Mouse (Mus musculus): ENCODE measurements at regions not wholly inside any gene's neighbourhood (a gene's known extent, or its start where the extent isn't known, plus 50 kb on each side); places are given as distances from the start of the nearest gene placed in this dataset.
"Not testable (repeated sequence)": the region's sequence is repeated elsewhere in the genome, so short reads cannot be mapped to it uniquely, and the experiment has no call there.

DNA sequence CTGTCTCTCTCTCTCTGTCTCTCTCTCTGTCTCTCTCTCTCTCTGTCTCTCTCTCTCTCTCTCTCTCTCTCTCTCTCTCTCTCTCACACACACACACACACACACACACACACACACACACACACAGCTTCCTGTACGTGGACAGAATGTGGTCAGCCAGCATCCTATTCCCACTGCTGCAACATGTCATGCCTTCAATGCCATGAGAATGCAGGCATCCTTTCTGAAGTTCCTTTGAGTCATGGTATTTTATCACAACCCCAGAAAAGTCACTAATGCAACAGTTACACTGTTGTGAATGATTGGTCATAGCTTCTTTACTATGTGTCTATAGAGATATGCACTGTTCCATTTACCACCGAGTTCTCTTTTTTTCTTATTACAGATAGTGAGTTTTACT is 365.8 kb upstream of the Id2 start:
- 64% methylated on average over 2 of the region's 2 CpGs for WGBS
- H3K9ac ChIP-seq; H3K27me3 ChIP-seq; H3K36me3 ChIP-seq; H3K4me3 ChIP-seq; H3K27ac ChIP-seq; H3K9me3 ChIP-seq; ATAC-seq (ENCODE audit: borderline replicate concordance, extremely low read depth, low FRiP score, low TSS enrichment); H3K4me2 ChIP-seq; H3K4me1 ChIP-seq: not testable (repeated sequence)

DNA sequence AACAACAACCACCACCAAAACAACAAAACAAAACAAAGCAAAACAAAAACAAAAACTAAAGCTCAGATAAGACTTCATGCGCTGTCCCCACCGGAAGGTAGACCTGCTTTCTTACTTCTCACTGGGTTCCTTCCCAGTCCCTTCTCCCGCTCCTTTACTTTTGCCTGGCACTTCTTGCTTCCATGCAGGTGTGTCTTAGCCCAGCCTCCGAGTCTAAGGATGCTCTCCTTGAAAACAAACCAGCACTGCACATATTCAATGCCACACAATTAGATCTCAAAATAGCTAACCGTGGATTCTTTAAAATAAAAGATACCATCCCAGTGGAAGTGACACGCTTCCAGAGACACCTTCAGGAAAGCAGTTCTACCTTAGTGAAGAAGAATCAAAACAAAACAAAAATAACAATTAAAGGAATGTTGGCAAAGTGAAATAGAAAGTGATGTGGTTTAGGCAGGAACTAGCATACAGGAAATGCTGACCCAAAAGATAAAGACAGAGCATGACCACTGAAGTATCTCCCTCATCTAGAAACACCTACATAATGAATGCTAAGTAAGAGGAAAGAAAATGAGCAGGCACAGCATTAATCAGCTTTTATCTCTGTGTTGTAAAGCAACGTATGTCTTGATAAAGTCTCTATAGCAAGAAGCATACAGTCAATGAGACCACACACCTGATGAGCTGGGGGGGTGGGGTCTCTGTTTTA is 358.5 kb upstream of the Id2 start:
- Histone ChIP-seq H3K4me2 (no peak overlapping the region), H3K27ac (no peak overlapping the region), H3K9ac (no peak overlapping the region), H3K27me3 (no peaks in the 10 kb centered on the region), H3K36me3 (no peaks in the 10 kb centered on the region), H3K9me3 (no peaks in the 10 kb centered on the region), H3K4me3 (no peak overlapping the region), H3K4me1 (no peaks in the 10 kb centered on the region)
- ATAC-seq (ENCODE audit: borderline replicate concordance, extremely low read depth, low FRiP score, low TSS enrichment): no peak
- WGBS: 79% methylated on average over 7 of the region's 7 CpGs

DNA sequence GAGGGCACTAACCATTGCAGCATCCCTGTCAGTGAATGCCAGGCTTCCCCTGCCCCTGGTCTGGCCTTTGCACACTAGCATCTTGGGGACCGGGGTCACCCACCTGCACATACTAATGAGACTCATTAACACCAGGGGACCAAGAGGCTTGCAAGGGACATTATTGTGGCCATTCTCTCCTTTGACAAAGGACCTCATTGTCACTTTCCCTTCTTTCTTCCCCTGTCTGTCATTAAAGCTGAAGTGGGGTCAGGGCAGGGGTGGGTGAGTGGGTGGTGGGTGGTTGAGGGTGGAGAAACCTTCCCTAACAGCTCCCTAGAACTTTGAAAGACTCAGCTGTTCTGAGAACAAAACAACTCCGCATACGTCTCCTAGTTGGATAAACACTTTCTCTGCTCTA is 356.4 kb upstream of the Id2 start:
- H3K9me3 ChIP-seq: no peaks in the 10 kb centered on the region
- 56% methylated on average over 3 of the region's 3 CpGs for WGBS
- no peaks in the 10 kb centered on the region for H3K27me3 ChIP-seq
- no peaks in the 10 kb centered on the region for H3K36me3 ChIP-seq
- no peak overlapping the region for H3K9ac ChIP-seq
- H3K4me3 ChIP-seq: no peak overlapping the region
- no peaks in the 10 kb centered on the region for H3K4me1 ChIP-seq
- no peak overlapping the region for H3K4me2 ChIP-seq
- no peak overlapping the region for H3K27ac ChIP-seq
- ATAC-seq (ENCODE audit: borderline replicate concordance, extremely low read depth, low FRiP score, low TSS enrichment): no peak

DNA sequence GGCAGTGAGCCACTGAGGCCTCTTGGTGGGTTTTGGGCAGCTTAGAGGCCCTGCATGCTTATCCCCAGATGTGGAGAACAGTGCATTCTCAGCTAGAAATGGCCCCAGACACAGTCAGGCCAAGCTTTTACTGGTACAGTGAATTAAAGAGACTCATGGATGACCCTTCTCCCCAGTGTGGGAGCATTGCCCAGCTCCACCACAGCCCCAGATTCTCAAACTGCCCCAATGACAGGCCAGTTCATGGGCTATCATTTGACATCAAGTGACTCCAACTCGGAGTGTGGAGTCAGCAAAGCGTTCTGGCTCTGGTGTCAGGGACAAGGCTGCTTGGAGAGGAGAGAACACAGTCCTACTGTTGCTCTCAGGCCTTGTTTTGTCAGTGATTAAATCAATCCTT is 354.2 kb upstream of the Id2 start:
- Histone ChIP-seq H3K36me3 (no peaks in the 10 kb centered on the region), H3K4me1 (no peaks in the 10 kb centered on the region), H3K4me2 (no peak overlapping the region), H3K27ac (no peak overlapping the region), H3K9ac (no peak overlapping the region), H3K4me3 (no peak overlapping the region), H3K27me3 (no peaks in the 10 kb centered on the region), H3K9me3 (no peaks in the 10 kb centered on the region)
- ATAC-seq (ENCODE audit: borderline replicate concordance, extremely low read depth, low FRiP score, low TSS enrichment): no peak
- 73% methylated on average over 2 of the region's 2 CpGs for WGBS

DNA sequence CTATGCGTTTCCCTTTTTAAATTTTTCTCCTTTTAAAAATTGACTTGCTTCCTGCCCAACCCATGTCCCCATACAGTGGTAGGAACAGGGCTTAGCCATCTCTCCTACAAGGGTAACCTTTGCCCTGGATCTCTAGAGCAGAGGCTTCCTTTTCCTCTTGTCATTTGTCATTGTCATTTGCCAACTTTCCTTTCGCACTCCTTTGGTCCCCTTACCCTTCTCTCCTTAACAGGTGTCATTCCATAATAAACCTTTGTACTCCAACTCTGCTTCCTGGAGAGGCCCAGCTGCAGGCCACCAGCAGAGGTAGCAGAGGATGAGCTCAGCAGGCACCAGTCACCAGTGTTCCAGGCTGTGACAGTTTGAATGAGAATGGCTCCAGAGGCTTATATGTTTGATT is 347.4 kb upstream of the Id2 start:
- H3K36me3 ChIP-seq: no peaks in the 10 kb centered on the region
- no peaks in the 10 kb centered on the region for H3K27me3 ChIP-seq
- no peak overlapping the region for H3K27ac ChIP-seq
- ATAC-seq (ENCODE audit: borderline replicate concordance, extremely low read depth, low FRiP score, low TSS enrichment): no peak
- no peak overlapping the region for H3K4me3 ChIP-seq
- no peaks in the 10 kb centered on the region for H3K9me3 ChIP-seq
- no peaks in the 10 kb centered on the region for H3K4me1 ChIP-seq
- H3K9ac ChIP-seq: no peak overlapping the region
- H3K4me2 ChIP-seq: no peak overlapping the region
- 66% methylated on average over 2 of the region's 2 CpGs for WGBS

DNA sequence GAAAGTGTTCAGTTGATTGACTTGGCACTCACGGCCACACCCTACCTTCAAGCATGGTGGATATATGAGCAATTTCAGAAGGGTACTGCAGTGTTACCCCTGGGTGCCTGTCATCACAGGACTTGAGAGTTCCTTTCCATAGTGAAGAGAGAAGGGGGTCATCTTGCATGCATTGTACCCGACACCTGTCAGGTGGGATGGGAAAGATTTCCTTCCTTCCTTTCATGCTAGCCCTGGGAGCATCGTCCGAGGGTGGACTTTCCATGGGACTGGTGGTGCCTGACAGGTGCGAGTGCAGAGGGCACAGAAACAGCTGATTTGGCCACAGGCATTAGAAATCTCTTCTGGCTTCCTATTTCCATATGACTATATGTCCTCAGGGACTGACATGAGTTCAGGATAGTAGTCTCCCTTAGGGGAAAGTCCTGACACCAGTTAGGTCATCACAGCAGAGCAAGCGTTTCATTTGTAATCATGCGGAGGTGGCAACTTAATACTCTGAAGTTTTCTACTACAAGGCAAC is 342.1 kb upstream of the Id2 start:
- no peaks in the 10 kb centered on the region for H3K9me3 ChIP-seq
- H3K27ac ChIP-seq: no peak overlapping the region
- H3K9ac ChIP-seq: no peak overlapping the region
- H3K36me3 ChIP-seq: no peaks in the 10 kb centered on the region
- WGBS: 86% methylated on average over 7 of the region's 7 CpGs
- no peaks in the 10 kb centered on the region for H3K4me1 ChIP-seq
- no peak for ATAC-seq (ENCODE audit: borderline replicate concordance, extremely low read depth, low FRiP score, low TSS enrichment)
- no peak overlapping the region for H3K4me3 ChIP-seq
- H3K4me2 ChIP-seq: no peak overlapping the region
- H3K27me3 ChIP-seq: no peaks in the 10 kb centered on the region

DNA sequence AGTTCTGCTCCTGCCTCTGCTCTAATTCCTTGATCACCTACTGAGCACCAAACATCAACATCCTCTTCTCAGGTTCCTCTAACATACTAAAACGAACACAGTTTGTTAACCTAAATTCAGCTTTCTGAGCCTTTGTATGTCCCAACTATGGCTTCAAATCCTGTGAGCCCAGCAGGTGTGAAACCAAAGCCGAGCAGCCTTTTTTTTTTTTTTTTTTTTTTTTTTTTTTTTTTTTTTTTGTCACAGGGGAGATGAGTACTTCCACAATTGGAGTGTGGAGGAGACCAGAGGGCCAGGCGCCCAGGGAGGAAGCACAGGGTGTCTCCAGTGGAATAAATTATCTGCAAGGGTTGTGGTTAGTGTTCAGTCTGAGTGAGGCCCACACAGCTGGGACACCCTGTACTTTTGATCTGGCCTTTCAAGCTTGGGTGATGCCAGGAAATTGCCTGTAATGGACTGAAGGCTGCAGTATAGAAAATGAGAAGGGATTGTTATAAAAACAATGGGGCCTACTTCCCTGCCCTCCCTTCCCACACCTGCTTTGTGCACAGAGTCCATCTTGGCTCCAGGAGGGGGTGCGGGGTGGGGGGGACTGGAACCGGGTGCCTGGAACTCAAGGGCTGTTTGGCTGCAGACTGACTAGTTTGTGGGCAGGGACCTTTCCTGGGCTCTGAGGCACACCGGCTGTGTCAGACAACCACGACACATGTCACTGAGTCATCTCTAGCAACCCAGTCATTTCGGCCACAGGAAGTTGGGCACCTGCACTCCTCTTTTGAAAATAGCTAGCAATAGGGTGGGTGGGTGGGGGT is 341.5 kb upstream of the Id2 start:
- no peak overlapping the region for H3K27ac ChIP-seq

DNA sequence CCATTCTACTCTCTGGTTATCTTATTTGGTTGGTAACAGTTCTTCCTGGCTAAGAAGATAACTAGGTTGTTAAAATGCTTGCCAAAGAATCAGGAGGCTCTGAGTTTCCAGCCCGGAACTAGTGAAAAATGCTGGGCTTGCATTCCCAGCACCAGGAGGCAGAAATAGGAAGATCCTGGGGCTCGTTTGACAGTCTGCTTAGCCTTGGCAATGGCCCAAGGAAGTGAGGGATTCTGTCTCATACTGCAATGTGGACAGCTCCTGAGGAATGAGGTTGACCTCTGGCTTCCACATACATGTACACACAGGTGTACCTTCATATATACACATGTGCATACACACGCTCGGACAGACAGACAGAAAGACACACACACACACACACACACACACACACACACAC is 340.6 kb upstream of the Id2 start:
- Histone ChIP-seq H3K9me3 (no peaks in the 10 kb centered on the region), H3K9ac (no peak overlapping the region), H3K4me3 (no peak overlapping the region), H3K4me1 (no peaks in the 10 kb centered on the region), H3K4me2 (no peak overlapping the region), H3K36me3 (no peaks in the 10 kb centered on the region), H3K27ac (no peak overlapping the region), H3K27me3 (no peaks in the 10 kb centered on the region)
- no peak for ATAC-seq (ENCODE audit: borderline replicate concordance, extremely low read depth, low FRiP score, low TSS enrichment)
- 48% methylated on average over 4 of the region's 4 CpGs for WGBS

More for the DNA sequence above, 341.5 kb upstream of the Id2 start:
- WGBS: 65% methylated on average over 8 of the region's 8 CpGs
- Histone ChIP-seq H3K4me2 (no peak overlapping the region), H3K4me3 (no peak overlapping the region), H3K9ac (no peak overlapping the region), H3K9me3 (no peaks in the 10 kb centered on the region), H3K36me3 (no peaks in the 10 kb centered on the region), H3K27me3 (no peaks in the 10 kb centered on the region), H3K4me1 (no peaks in the 10 kb centered on the region)
- ATAC-seq (ENCODE audit: borderline replicate concordance, extremely low read depth, low FRiP score, low TSS enrichment): no peak

DNA sequence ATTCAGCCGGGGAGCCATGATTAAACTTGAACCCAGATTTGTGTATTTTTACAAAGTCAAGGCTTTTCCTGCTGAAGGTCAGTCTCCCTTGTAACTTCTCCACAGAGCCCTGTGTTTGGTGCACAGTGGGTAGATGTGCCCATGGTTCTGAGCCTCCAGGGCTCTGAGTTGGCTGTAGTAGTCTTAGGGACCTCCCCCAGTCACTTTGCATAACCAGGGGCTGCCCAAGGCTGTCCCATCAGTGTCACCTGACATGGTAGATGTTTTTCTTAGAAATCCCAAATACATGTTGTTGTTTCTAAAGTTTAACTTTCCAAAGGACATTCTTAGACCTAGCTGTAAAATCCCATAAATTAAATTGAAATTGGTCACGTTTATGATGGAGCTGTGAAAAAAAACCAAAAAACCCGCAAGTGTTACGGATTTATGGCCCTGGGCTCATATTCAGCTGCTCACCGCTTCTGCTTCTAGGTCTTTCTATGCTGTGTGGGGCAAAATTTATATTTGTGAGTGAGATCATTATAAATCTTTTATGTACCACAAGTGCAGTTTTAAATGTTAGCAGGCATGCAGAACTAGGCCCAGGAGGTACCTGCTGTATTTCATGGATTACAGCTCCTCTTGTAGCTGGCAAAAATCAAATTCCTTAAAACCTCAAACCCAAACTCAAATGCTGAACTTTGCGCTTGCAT is 339.4 kb upstream of the Id2 start:
- H3K4me1 ChIP-seq: no peaks in the 10 kb centered on the region
- H3K9me3 ChIP-seq: no peaks in the 10 kb centered on the region
- WGBS: 82% methylated on average over 6 of the region's 6 CpGs
- H3K4me3 ChIP-seq: no peak overlapping the region
- H3K27me3 ChIP-seq: no peaks in the 10 kb centered on the region
- H3K27ac ChIP-seq: no peak overlapping the region
- no peak overlapping the region for H3K4me2 ChIP-seq
- H3K9ac ChIP-seq: no peak overlapping the region
- H3K36me3 ChIP-seq: no peaks in the 10 kb centered on the region
- ATAC-seq (ENCODE audit: borderline replicate concordance, extremely low read depth, low FRiP score, low TSS enrichment): no peak

DNA sequence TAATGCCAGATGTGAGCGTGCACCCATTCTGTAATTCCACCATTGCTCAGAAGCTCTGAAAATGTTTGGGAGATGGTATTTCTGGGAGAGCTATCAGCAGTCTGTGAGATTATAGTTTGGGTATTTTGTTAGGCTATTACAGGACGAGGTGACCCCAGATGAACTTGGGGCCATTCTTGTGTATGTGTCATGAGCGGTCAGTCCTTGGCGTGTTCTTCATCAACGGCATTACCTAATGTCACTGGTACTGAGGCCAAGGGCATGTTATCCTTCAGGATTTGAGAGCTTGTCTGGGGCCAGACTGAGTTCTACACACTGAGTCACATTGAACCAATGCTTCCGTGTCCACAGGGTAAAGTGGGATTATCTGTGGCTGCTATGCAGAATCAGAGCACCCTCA is 335.9 kb upstream of the Id2 start:
- Histone ChIP-seq H3K36me3 (no peaks in the 10 kb centered on the region), H3K4me1 (no peaks in the 10 kb centered on the region), H3K27ac (no peak overlapping the region), H3K9ac (no peak overlapping the region), H3K4me2 (no peak overlapping the region), H3K27me3 (no peaks in the 10 kb centered on the region), H3K9me3 (no peaks in the 10 kb centered on the region), H3K4me3 (no peak overlapping the region)
- ATAC-seq (ENCODE audit: borderline replicate concordance, extremely low read depth, low FRiP score, low TSS enrichment): no peak
- 90% methylated on average over 6 of the region's 6 CpGs for whole genome bisulfite sequencing

DNA sequence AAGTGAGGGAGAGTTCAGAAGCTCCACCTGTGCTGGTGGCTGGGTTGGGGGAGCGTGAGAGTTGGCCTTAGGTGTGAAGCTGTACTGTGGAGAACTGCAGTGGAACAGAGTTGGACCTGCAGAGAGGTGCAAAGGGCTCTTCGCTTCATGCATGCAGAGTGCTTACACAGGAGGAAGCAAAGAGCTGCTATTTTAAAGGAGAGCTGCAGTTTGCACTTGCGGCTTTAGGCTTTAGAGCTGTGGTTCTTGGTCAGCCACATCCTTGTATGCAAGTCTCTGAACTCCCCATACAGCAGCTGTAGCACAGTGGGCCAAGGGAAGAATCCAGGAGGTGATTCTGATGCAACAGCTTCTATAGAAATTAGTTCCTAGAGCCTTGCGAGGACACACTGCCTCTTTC is 334.0 kb upstream of the Id2 start:
- H3K4me2 ChIP-seq: no peak overlapping the region
- no peaks in the 10 kb centered on the region for H3K27me3 ChIP-seq
- ATAC-seq (ENCODE audit: borderline replicate concordance, extremely low read depth, low FRiP score, low TSS enrichment): no peak
- no peaks in the 10 kb centered on the region for H3K9me3 ChIP-seq
- no peaks in the 10 kb centered on the region for H3K4me1 ChIP-seq
- H3K36me3 ChIP-seq: no peaks in the 10 kb centered on the region
- H3K9ac ChIP-seq: no peak overlapping the region
- H3K27ac ChIP-seq: no peak overlapping the region
- no peak overlapping the region for H3K4me3 ChIP-seq
- WGBS: 87% methylated on average over 4 of the region's 4 CpGs
